Mouse (Mus musculus): Measurements from ENCODE around the gene Suclg2. TPM values are rescaled to one million over a fixed set of nuclear protein-coding genes. Genes with fewer than 3 reads are reported as not detected.

The Suclg2 gene
- polyA plus RNA-seq (2015; fragmentation: Nextera tagmentation; extraction: Ambion mirVana): 15.4 and 17.5 TPM in 2 replicates

GRCm38 (mm10) chr6:95718031-95718968 is at the start of gene Suclg2:
Suclg2 (minus strand) TSS chr6:95718800.
- Histone ChIP-seq H3K4me2 (ENCODE audit: low read length) (peak within 1 kb of the TSS; percentile 99), H3K27me3 (replicated peaks; ENCODE audit: control insufficient read depth, insufficient read depth, low read length) (no peaks in the 10 kb centered on the region), H3K27ac (ENCODE audit: low read length) (no peak within 1 kb of the TSS), H3K4me3 (replicated peaks; ENCODE audit: low read length) (peak within 1 kb of the TSS; percentile 82), H3K9me3 (ENCODE audit: control insufficient read depth, low read length) (no peaks in the 10 kb centered on the region), H3K4me1 (replicated peaks; ENCODE audit: control insufficient read depth, insufficient read depth, low read length) (peaks cover 4% of the 10 kb centered on the region; the same call in 1 of the 2 replicates), H3K9ac (replicated peaks; ENCODE audit: low read depth, low read length) (peak within 1 kb of the TSS; percentile 81), H3K36me3 (ENCODE audit: control insufficient read depth, insufficient read depth) (no peaks in the 10 kb centered on the region)
- under 1% methylated on average over 59 of the region's 74 CpGs for WGBS
- ATAC-seq: peak; percentile 89

GRCm38 (mm10) chr6:95766566-95766965 is 48.0 kb upstream of the Suclg2 start:
- no peaks in the 10 kb centered on the region for H3K9me3 ChIP-seq (ENCODE audit: control insufficient read depth, low read length)
- H3K9ac ChIP-seq (replicated peaks; ENCODE audit: low read depth, low read length): no peak overlapping the region
- 66% methylated on average over 4 of the region's 4 CpGs for WGBS
- no peak for ATAC-seq
- H3K36me3 ChIP-seq (ENCODE audit: control insufficient read depth, insufficient read depth): no peaks in the 10 kb centered on the region
- no peak overlapping the region for H3K27ac ChIP-seq (ENCODE audit: low read length)
- H3K4me1 ChIP-seq (replicated peaks; ENCODE audit: control insufficient read depth, insufficient read depth, low read length): no peaks in the 10 kb centered on the region
- H3K4me2 ChIP-seq (ENCODE audit: low read length): no peak overlapping the region
- H3K27me3 ChIP-seq (replicated peaks; ENCODE audit: control insufficient read depth, insufficient read depth, low read length): peaks cover 2% of the 10 kb centered on the region
- H3K4me3 ChIP-seq (replicated peaks; ENCODE audit: low read length): no peak overlapping the region

- H3K9ac ChIP-seq (replicated peaks; ENCODE audit: low read depth, low read length): no peak overlapping the region
- H3K9me3 ChIP-seq (ENCODE audit: control insufficient read depth, low read length): no peaks in the 10 kb centered on the region
- H3K27ac ChIP-seq (ENCODE audit: low read length): no peak overlapping the region
- no peak overlapping the region for H3K4me3 ChIP-seq (replicated peaks; ENCODE audit: low read length)
- peaks cover 4% of the 10 kb centered on the region; the same call in 1 of the 2 replicates for H3K4me1 ChIP-seq (replicated peaks; ENCODE audit: control insufficient read depth, insufficient read depth, low read length)
- peak; percentile 84 for ATAC-seq
- WGBS: 41% methylated on average over 10 of the region's 10 CpGs
- H3K4me2 ChIP-seq (ENCODE audit: low read length): no peak overlapping the region
- H3K27me3 ChIP-seq (replicated peaks; ENCODE audit: control insufficient read depth, insufficient read depth, low read length): peaks cover 2% of the 10 kb centered on the region
- no peaks in the 10 kb centered on the region for H3K36me3 ChIP-seq (ENCODE audit: control insufficient read depth, insufficient read depth)
These were observed 41.1 kb upstream of the Suclg2 start for GRCm38 (mm10) chr6:95759558-95760172.

GRCm38 (mm10) chr6:95742378-95742777 is 23.8 kb upstream of the Suclg2 start:
- Histone ChIP-seq H3K9ac (replicated peaks; ENCODE audit: low read depth, low read length) (no peak overlapping the region), H3K4me3 (replicated peaks; ENCODE audit: low read length) (no peak overlapping the region), H3K9me3 (ENCODE audit: control insufficient read depth, low read length) (no peaks in the 10 kb centered on the region), H3K27ac (ENCODE audit: low read length) (no peak overlapping the region), H3K4me1 (replicated peaks; ENCODE audit: control insufficient read depth, insufficient read depth, low read length) (no peaks in the 10 kb centered on the region), H3K27me3 (replicated peaks; ENCODE audit: control insufficient read depth, insufficient read depth, low read length) (no peaks in the 10 kb centered on the region), H3K4me2 (ENCODE audit: low read length) (no peak overlapping the region), H3K36me3 (ENCODE audit: control insufficient read depth, insufficient read depth) (no peaks in the 10 kb centered on the region)
- 88% methylated on average over 4 of the region's 4 CpGs for WGBS
- no peak for ATAC-seq

- Histone ChIP-seq H3K9me3 (ENCODE audit: control insufficient read depth, low read length) (no peaks in the 10 kb centered on the region), H3K4me1 (replicated peaks; ENCODE audit: control insufficient read depth, insufficient read depth, low read length) (no peaks in the 10 kb centered on the region), H3K4me3 (replicated peaks; ENCODE audit: low read length) (no peak overlapping the region), H3K36me3 (ENCODE audit: control insufficient read depth, insufficient read depth) (no peaks in the 10 kb centered on the region), H3K9ac (replicated peaks; ENCODE audit: low read depth, low read length) (no peak overlapping the region), H3K4me2 (ENCODE audit: low read length) (no peak overlapping the region), H3K27me3 (replicated peaks; ENCODE audit: control insufficient read depth, insufficient read depth, low read length) (no peaks in the 10 kb centered on the region), H3K27ac (ENCODE audit: low read length) (no peak overlapping the region)
- no peak for ATAC-seq
- WGBS: 59% methylated on average over 11 of the region's 11 CpGs
These were observed 13.2 kb upstream of the Suclg2 start for GRCm38 (mm10) chr6:95731570-95732367.

GRCm38 (mm10) chr6:95729399-95729798 is 10.8 kb upstream of the Suclg2 start:
- Histone ChIP-seq H3K27ac (ENCODE audit: low read length) (no peak overlapping the region), H3K4me1 (replicated peaks; ENCODE audit: control insufficient read depth, insufficient read depth, low read length) (no peaks in the 10 kb centered on the region), H3K9me3 (ENCODE audit: control insufficient read depth, low read length) (no peaks in the 10 kb centered on the region), H3K36me3 (ENCODE audit: control insufficient read depth, insufficient read depth) (no peaks in the 10 kb centered on the region), H3K4me2 (ENCODE audit: low read length) (no peak overlapping the region), H3K9ac (replicated peaks; ENCODE audit: low read depth, low read length) (no peak overlapping the region), H3K4me3 (replicated peaks; ENCODE audit: low read length) (no peak overlapping the region), H3K27me3 (replicated peaks; ENCODE audit: control insufficient read depth, insufficient read depth, low read length) (no peaks in the 10 kb centered on the region)
- no peak for ATAC-seq
- WGBS: 85% methylated on average over 5 of the region's 5 CpGs

GRCm38 (mm10) chr6:95725281-95725680 is 6.7 kb upstream of the Suclg2 start:
- Histone ChIP-seq H3K4me3 (replicated peaks; ENCODE audit: low read length) (no peak overlapping the region), H3K9ac (replicated peaks; ENCODE audit: low read depth, low read length) (no peak overlapping the region)
- 35% methylated on average over 6 of the region's 6 CpGs for WGBS

GRCm38 (mm10) chr6:95723361-95723760 is 4.8 kb upstream of the Suclg2 start:
- WGBS: 71% methylated on average over 6 of the region's 6 CpGs
- H3K4me3 ChIP-seq (replicated peaks; ENCODE audit: low read length): no peak overlapping the region

More at GRCm38 (mm10) chr6:95725281-95725680, 6.7 kb upstream of the Suclg2 start:
- Histone ChIP-seq H3K27ac (ENCODE audit: low read length) (no peak overlapping the region), H3K9me3 (ENCODE audit: control insufficient read depth, low read length) (no peaks in the 10 kb centered on the region), H3K36me3 (ENCODE audit: control insufficient read depth, insufficient read depth) (no peaks in the 10 kb centered on the region), H3K4me1 (replicated peaks; ENCODE audit: control insufficient read depth, insufficient read depth, low read length) (no peaks in the 10 kb centered on the region), H3K4me2 (ENCODE audit: low read length) (no peak overlapping the region), H3K27me3 (replicated peaks; ENCODE audit: control insufficient read depth, insufficient read depth, low read length) (no peaks in the 10 kb centered on the region)
- no peak for ATAC-seq

GRCm38 (mm10) chr6:95719791-95720190 is 1.2 kb upstream of the Suclg2 start:
- Histone ChIP-seq H3K27me3 (replicated peaks; ENCODE audit: control insufficient read depth, insufficient read depth, low read length) (no peaks in the 10 kb centered on the region), H3K9me3 (ENCODE audit: control insufficient read depth, low read length) (no peaks in the 10 kb centered on the region), H3K4me1 (replicated peaks; ENCODE audit: control insufficient read depth, insufficient read depth, low read length) (peaks cover 4% of the 10 kb centered on the region; the same call in 1 of the 2 replicates), H3K4me3 (replicated peaks; ENCODE audit: low read length) (no peak overlapping the region), H3K4me2 (ENCODE audit: low read length) (no peak overlapping the region), H3K36me3 (ENCODE audit: control insufficient read depth, insufficient read depth) (no peaks in the 10 kb centered on the region), H3K27ac (ENCODE audit: low read length) (no peak overlapping the region), H3K9ac (replicated peaks; ENCODE audit: low read depth, low read length) (no peak overlapping the region)
- no peak for ATAC-seq
- WGBS: 99% methylated on average over 3 of the region's 3 CpGs

More at GRCm38 (mm10) chr6:95723361-95723760, 4.8 kb upstream of the Suclg2 start:
- ATAC-seq: no peak
- Histone ChIP-seq H3K4me1 (replicated peaks; ENCODE audit: control insufficient read depth, insufficient read depth, low read length) (peaks cover 4% of the 10 kb centered on the region; the same call in 1 of the 2 replicates), H3K9me3 (ENCODE audit: control insufficient read depth, low read length) (no peaks in the 10 kb centered on the region), H3K27me3 (replicated peaks; ENCODE audit: control insufficient read depth, insufficient read depth, low read length) (no peaks in the 10 kb centered on the region), H3K36me3 (ENCODE audit: control insufficient read depth, insufficient read depth) (no peaks in the 10 kb centered on the region), H3K4me2 (ENCODE audit: low read length) (no peak overlapping the region), H3K9ac (replicated peaks; ENCODE audit: low read depth, low read length) (no peak overlapping the region), H3K27ac (ENCODE audit: low read length) (no peak overlapping the region)

Data from forebrain, embryonic 16.5 days (tissue).